Mouse (Mus musculus) stomach, embryonic 15.5 days (tissue): ENCODE measurements at regions not wholly inside any gene's neighbourhood (a gene's known extent, or its start where the extent isn't known, plus 50 kb on each side); places are given as distances from the start of the nearest gene placed in this dataset.

Source experiments
- ATAC-seq: fragments of 200-750 bp; cut with Nextera tagmentation; 2 replicates; pipeline ENCODE4 v1.8.0; 2017; ENCODE audit warnings: low read depth, moderate number of reproducible peaks, moderate TSS enrichment; ENCODE audit not compliant: insufficient read depth, low FRiP score
- H3K27ac ChIP-seq: fragments of 300-500 bp; sonication (generic); 2 replicates; pipeline ENCODE4 v1.5.1; 2015; ENCODE audit warnings: mild to moderate bottlenecking, inconsistent platforms
- H3K27me3 ChIP-seq: fragments of 300-500 bp; sonication (generic); replicated peaks from 2 replicates; pipeline ENCODE4 v1.6.1; 2015; ENCODE audit warnings: inconsistent platforms
- H3K36me3 ChIP-seq: fragments of 300-500 bp; sonication (generic); 2 replicates; pipeline ENCODE4 v1.6.1; 2015; ENCODE audit warnings: inconsistent platforms
- H3K4me1 ChIP-seq: fragments of 300-500 bp; sonication (generic); 2 replicates; pipeline ENCODE4 v1.6.1; 2015; ENCODE audit warnings: inconsistent platforms
- H3K4me2 ChIP-seq: fragments of 300-500 bp; sonication (generic); 2 replicates; pipeline ENCODE4 v1.6.1; 2015; ENCODE audit warnings: mild to moderate bottlenecking, inconsistent platforms
- H3K4me3 ChIP-seq: fragments of 300-500 bp; sonication (generic); replicated peaks from 2 replicates; pipeline ENCODE4 v1.5.1; 2015; ENCODE audit warnings: inconsistent platforms
- H3K9ac ChIP-seq: fragments of 300-500 bp; sonication (generic); 2 replicates; pipeline ENCODE4 v1.6.1; 2015; ENCODE audit warnings: inconsistent platforms
- H3K9me3 ChIP-seq: fragments of 300-500 bp; sonication (generic); 2 replicates; pipeline ENCODE4 v1.6.1; 2016; ENCODE audit warnings: inconsistent platforms
- WGBS: fragments of 180-500 bp; shearing (Covaris S2); methylation state at CpG from one replicate; pipeline ENCODE4 v1.1.7; 2015; 5-methylcytosine and 5-hydroxymethylcytosine counted together

DNA sequence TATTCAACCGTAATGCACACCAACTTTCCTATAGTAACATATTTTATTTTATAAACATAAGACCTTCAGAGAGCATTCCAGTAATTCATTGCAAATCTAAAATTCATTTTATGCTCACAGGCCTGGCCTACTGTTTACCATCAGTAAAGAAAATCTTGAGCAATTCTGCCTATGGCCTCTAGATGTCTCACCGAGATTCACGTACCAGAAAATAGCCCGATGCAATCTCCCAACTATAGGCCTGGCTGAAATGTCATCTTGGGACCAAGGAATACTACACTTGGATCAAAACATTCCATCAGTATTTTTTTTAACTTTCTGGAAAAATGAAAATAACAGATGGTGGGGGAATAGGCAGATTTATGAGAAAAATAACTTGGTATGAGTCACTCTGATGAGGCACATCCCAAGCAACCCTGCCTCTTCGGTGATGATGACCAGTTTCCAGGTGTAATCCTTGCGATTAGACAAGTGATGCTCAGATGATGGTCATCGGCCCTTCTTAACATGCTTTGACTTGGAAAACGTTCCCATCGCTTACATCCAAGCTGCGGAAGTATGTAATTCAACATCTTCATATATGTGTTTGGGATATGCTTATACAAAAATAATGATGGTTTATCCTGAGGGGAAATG, 439.9 kb downstream of the Nyap2 start:
- no peak for ATAC-seq
- H3K4me2 ChIP-seq: no peak overlapping the region
- H3K27me3 ChIP-seq: no peaks in the 10 kb centered on the region
- H3K9me3 ChIP-seq: no peaks in the 10 kb centered on the region
- no peak overlapping the region for H3K4me3 ChIP-seq
- H3K36me3 ChIP-seq: no peaks in the 10 kb centered on the region
- 57% methylated on average over 10 of the region's 10 CpGs for WGBS
- no peak overlapping the region for H3K9ac ChIP-seq
- H3K4me1 ChIP-seq: no peaks in the 10 kb centered on the region
- H3K27ac ChIP-seq: no peak overlapping the region

- Histone ChIP-seq H3K4me1 (no peaks in the 10 kb centered on the region), H3K27me3 (no peaks in the 10 kb centered on the region), H3K36me3 (no peaks in the 10 kb centered on the region), H3K4me3 (no peak overlapping the region), H3K4me2 (no peak overlapping the region), H3K27ac (no peak overlapping the region), H3K9ac (no peak overlapping the region), H3K9me3 (no peaks in the 10 kb centered on the region)
- ATAC-seq: no peak
- 55% methylated on average over 9 of the region's 9 CpGs for WGBS
Measured at GRCm38 (mm10) chr1:81520420-81521273, 443.9 kb downstream of the Nyap2 start.

GRCm38 (mm10) chr1:81522929-81523328, 446.2 kb downstream of the Nyap2 start:
- no peak for ATAC-seq
- WGBS: 70% methylated on average over 3 of the region's 3 CpGs

DNA sequence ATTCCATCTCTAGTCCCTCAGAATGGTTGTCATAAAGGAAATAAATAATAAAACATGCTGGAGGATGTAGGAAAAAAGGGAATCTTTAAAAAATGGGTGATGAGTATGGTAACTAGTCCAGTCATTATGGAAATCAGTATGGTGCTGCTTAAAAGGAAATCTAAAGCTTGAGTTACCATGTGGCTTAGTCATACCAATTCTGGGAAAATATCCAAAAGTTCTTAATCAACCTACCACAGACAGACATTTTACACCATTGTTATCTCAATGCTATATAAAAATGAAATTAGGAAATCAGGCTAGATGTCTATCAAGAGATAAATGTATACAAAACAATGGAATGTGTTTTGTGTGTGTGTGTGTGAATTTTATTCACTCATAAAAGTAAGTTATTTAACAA, 449.1 kb downstream of the Nyap2 start:
- H3K4me1 ChIP-seq: no peaks in the 10 kb centered on the region
- ATAC-seq: no peak
- H3K4me2 ChIP-seq: no peak overlapping the region
- H3K4me3 ChIP-seq: no peak overlapping the region
- no peak overlapping the region for H3K27ac ChIP-seq
- no peaks in the 10 kb centered on the region for H3K27me3 ChIP-seq
- H3K36me3 ChIP-seq: no peaks in the 10 kb centered on the region
- no peak overlapping the region for H3K9ac ChIP-seq
- H3K9me3 ChIP-seq: no peaks in the 10 kb centered on the region

More at GRCm38 (mm10) chr1:81522929-81523328, 446.2 kb downstream of the Nyap2 start:
- H3K27me3 ChIP-seq: no peaks in the 10 kb centered on the region
- H3K9me3 ChIP-seq: no peaks in the 10 kb centered on the region
- no peak overlapping the region for H3K4me2 ChIP-seq
- H3K9ac ChIP-seq: no peak overlapping the region
- no peaks in the 10 kb centered on the region for H3K36me3 ChIP-seq
- H3K27ac ChIP-seq: no peak overlapping the region
- H3K4me1 ChIP-seq: no peaks in the 10 kb centered on the region
- H3K4me3 ChIP-seq: no peak overlapping the region

DNA sequence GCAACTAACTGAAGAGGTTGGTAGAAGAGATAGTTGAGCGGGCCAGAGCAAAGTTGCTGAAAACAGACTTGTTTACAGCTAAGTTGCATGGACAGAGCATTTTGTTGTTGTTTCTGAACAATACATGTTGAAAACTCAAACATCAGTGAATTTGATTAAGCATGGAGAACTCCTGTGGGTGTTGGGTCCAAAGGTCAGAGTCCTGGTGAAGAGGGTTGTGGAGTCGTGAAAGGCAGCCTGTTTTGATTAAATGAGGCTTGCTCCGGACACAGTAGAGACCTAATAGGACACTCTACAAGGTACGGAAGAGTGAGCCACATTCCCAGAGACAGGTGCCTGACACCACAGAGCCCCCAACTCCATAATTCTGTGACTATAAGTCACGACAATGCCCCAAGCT, 461.1 kb downstream of the Nyap2 start:
- Histone ChIP-seq H3K36me3 (no peaks in the 10 kb centered on the region), H3K9me3 (no peaks in the 10 kb centered on the region), H3K4me2 (no peak overlapping the region), H3K4me1 (no peaks in the 10 kb centered on the region), H3K4me3 (no peak overlapping the region), H3K27ac (no peak overlapping the region), H3K27me3 (no peaks in the 10 kb centered on the region), H3K9ac (no peak overlapping the region)
- no peak for ATAC-seq
- WGBS: 61% methylated on average over 5 of the region's 5 CpGs

DNA sequence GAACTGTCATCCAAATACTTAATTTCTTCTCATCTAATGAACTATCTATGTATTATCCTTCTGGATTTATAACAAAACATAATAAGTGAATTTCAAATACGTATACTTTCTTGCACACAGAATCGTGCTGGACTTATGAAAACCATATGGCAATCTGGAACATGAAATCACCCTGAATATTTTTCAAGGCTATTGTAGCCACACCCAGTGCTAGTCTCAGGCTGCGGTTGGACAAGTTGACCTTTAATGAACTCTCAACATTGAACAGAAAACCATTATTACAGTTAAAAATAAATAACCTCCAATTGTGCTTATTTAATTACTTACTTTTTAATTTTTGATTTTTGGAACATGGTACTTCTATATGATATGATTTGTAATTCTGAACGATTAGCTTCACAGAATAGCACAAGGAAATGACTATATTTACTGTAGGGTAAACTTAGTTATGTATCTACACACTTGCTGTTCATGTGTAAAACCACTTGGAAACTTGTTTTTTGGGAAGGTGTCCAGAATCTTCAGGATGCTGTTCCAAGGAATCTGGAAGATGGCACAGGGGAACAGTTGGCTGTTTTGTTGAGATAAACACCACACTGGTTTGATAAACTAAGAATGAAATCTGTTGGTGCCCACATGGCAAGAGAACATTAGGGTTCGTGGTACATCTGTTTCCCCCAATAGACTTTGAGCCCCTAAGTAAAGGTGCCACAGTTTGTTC, 463.0 kb downstream of the Nyap2 start:
- H3K36me3 ChIP-seq: no peaks in the 10 kb centered on the region
- WGBS: 72% methylated on average over 5 of the region's 5 CpGs

GRCm38 (mm10) chr1:81548906-81549305, 472.2 kb downstream of the Nyap2 start:
- Histone ChIP-seq H3K27me3 (no peaks in the 10 kb centered on the region), H3K4me3 (no peak overlapping the region), H3K4me2 (no peak overlapping the region), H3K36me3 (no peaks in the 10 kb centered on the region), H3K9me3 (no peaks in the 10 kb centered on the region), H3K9ac (no peak overlapping the region), H3K27ac (no peak overlapping the region), H3K4me1 (no peaks in the 10 kb centered on the region)
- WGBS: 70% methylated on average over 2 of the region's 2 CpGs
- ATAC-seq: no peak

More for the DNA sequence above, 463.0 kb downstream of the Nyap2 start:
- H3K9me3 ChIP-seq: no peaks in the 10 kb centered on the region
- H3K27ac ChIP-seq: no peak overlapping the region
- H3K27me3 ChIP-seq: no peaks in the 10 kb centered on the region
- no peak overlapping the region for H3K4me2 ChIP-seq
- H3K9ac ChIP-seq: no peak overlapping the region
- no peak for ATAC-seq
- H3K4me1 ChIP-seq: no peaks in the 10 kb centered on the region
- H3K4me3 ChIP-seq: no peak overlapping the region

DNA sequence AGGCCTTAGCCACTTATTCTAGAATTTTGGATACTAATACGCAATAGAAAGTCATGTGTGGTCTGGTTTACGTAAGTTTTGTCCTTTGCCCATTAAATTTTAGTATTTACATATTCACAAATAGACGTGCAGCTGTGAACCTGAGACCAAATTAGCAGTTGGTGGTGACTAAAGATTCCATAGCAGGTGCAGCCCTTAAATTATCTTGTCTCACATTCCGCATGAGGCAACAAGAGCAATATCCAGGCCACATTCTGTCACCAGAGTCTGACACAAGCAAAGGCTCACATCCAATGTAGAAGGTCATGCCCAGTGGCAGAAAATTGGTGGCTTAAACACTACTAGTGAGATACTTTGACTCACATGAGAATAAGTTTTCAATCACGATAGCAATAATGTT, 473.0 kb downstream of the Nyap2 start:
- H3K36me3 ChIP-seq: no peaks in the 10 kb centered on the region
- no peaks in the 10 kb centered on the region for H3K27me3 ChIP-seq
- no peak overlapping the region for H3K27ac ChIP-seq
- H3K4me2 ChIP-seq: no peak overlapping the region
- no peaks in the 10 kb centered on the region for H3K9me3 ChIP-seq
- no peaks in the 10 kb centered on the region for H3K4me1 ChIP-seq
- ATAC-seq: no peak
- no peak overlapping the region for H3K9ac ChIP-seq
- H3K4me3 ChIP-seq: no peak overlapping the region
- 81% methylated on average over 5 of the region's 5 CpGs for WGBS

DNA sequence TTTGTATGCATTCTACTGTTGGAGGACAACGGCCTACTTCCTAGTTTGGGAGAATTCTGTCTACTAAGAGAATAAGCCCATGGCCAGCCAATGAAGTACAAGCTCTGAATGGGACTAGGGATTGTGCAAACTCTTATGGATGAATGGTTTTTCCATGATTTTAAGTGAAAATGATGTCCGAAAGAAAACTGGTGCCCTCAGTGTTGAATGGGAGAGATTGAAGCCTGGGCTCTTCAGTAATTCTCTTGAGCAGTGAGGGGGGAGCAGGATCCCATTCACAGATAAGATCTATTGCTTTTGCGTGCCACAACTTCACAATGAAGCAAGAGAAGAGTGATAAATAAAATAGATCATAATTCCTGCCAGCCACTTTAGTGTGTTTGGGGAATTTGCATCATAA, 476.0 kb downstream of the Nyap2 start:
- H3K9ac ChIP-seq: no peak overlapping the region
- no peak overlapping the region for H3K4me3 ChIP-seq
- WGBS: 80% methylated on average over 3 of the region's 3 CpGs
- no peak overlapping the region for H3K4me2 ChIP-seq
- no peaks in the 10 kb centered on the region for H3K9me3 ChIP-seq
- H3K36me3 ChIP-seq: no peaks in the 10 kb centered on the region
- H3K27ac ChIP-seq: no peak overlapping the region
- H3K4me1 ChIP-seq: no peaks in the 10 kb centered on the region
- no peak for ATAC-seq
- no peaks in the 10 kb centered on the region for H3K27me3 ChIP-seq

GRCm38 (mm10) chr1:81576965-81577664, 500.4 kb downstream of the Nyap2 start:
- WGBS: 68% methylated on average over 7 of the region's 8 CpGs
- Histone ChIP-seq H3K9ac (no peak overlapping the region), H3K4me2 (no peak overlapping the region), H3K4me3 (no peak overlapping the region), H3K27me3 (no peaks in the 10 kb centered on the region), H3K4me1 (no peaks in the 10 kb centered on the region), H3K36me3 (no peaks in the 10 kb centered on the region), H3K27ac (no peak overlapping the region), H3K9me3 (no peaks in the 10 kb centered on the region)
- ATAC-seq: no peak

GRCm38 (mm10) chr1:81577665-81578201, 501.0 kb downstream of the Nyap2 start:
- Histone ChIP-seq H3K4me1 (no peaks in the 10 kb centered on the region), H3K36me3 (no peaks in the 10 kb centered on the region), H3K4me2 (no peak overlapping the region), H3K9me3 (no peaks in the 10 kb centered on the region), H3K27ac (no peak overlapping the region), H3K27me3 (no peaks in the 10 kb centered on the region), H3K4me3 (no peak overlapping the region), H3K9ac (no peak overlapping the region)
- ATAC-seq: no peak
- WGBS: 45% methylated on average over 9 of the region's 9 CpGs
